Mouse (Mus musculus): ENCODE data around the gene Aldh3a2. TPM values are rescaled to one million over a fixed set of nuclear protein-coding genes. Genes with fewer than 3 reads are reported as not detected.

Gene Aldh3a2
- polyA plus RNA-seq, 1 experiment, result 27.3 TPM

DNA sequence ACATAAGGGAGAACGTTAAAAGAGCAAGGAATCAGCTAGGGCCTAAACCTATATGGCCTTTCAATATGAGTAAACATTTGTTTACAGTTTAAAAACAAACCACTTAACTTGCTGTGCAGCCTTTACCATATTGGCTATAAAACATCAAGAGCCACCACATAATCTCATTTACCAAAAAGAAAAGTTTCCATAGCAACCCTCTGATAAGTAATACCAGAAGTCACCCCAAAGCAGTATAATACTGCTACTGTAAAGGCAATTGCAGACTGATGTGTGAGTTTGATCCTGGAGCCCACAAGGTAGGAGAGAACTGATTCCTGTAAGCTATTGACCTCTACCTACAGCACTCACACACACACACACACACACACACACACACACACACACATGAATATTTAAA lies 7.2 kb upstream of the Aldh3a2 start:
- 80% methylated on average over 1 of the region's 1 CpGs for WGBS
- no peak overlapping the region for H3K4me3 ChIP-seq (ENCODE audit: extremely low read depth, insufficient read depth, insufficient read length)
- no peaks in the 10 kb centered on the region for H3K4me1 ChIP-seq (ENCODE audit: control insufficient read depth, insufficient read depth, insufficient read length)
- H3K36me3 ChIP-seq (ENCODE audit: control insufficient read depth, insufficient read depth, low read length), result no peaks in the 10 kb centered on the region
- TF ChIP-seq POLR2A (IDR thresholded peaks at IDR 0.05; ENCODE audit: low read depth, low read length) (no peak), CTCF (IDR thresholded peaks at IDR 0.05; ENCODE audit: extremely low read depth, insufficient read depth, insufficient read length, insufficient replicate concordance) (no peak)
- H3K27me3 ChIP-seq (ENCODE audit: control insufficient read depth, insufficient read depth, low read length), result no peaks in the 10 kb centered on the region
- H3K27ac ChIP-seq (ENCODE audit: insufficient read depth, low read length), result no peak overlapping the region
- no peak for DNase-seq (ENCODE audit: low read depth in 1 of 2, low spot score in 2 of 2)

DNA sequence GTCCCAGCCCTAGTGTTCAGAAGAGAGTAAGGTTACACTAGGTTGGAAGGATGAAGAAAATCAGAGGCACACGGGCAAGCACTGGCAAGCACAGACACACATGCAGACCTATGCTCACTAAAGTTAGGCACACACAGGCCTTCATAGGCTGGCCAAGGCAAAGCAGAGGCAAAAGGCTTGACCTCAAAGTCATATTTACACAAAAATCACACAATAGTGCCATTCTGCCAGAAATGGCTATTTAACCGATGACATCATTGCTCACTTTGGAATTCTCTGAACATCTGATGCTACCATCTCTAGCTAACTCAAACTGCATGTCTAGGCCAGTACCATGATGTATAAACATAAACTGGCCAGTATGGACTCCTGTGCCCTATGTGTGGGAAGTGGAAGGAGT lies 6.7 kb upstream of the Aldh3a2 start:
- Histone ChIP-seq H3K27me3 (ENCODE audit: control insufficient read depth, insufficient read depth, low read length) (no peaks in the 10 kb centered on the region), H3K4me3 (ENCODE audit: extremely low read depth, insufficient read depth, insufficient read length) (no peak overlapping the region), H3K27ac (ENCODE audit: insufficient read depth, low read length) (no peak overlapping the region), H3K36me3 (ENCODE audit: control insufficient read depth, insufficient read depth, low read length) (no peaks in the 10 kb centered on the region), H3K4me1 (ENCODE audit: control insufficient read depth, insufficient read depth, insufficient read length) (no peaks in the 10 kb centered on the region)
- TF ChIP-seq POLR2A (IDR thresholded peaks at IDR 0.05; ENCODE audit: low read depth, low read length) (no peak), CTCF (IDR thresholded peaks at IDR 0.05; ENCODE audit: extremely low read depth, insufficient read depth, insufficient read length, insufficient replicate concordance) (no peak)
- 90% methylated on average over 2 of the region's 2 CpGs for WGBS
- no peak for DNase-seq (ENCODE audit: low read depth in 1 of 2, low spot score in 2 of 2)

DNA sequence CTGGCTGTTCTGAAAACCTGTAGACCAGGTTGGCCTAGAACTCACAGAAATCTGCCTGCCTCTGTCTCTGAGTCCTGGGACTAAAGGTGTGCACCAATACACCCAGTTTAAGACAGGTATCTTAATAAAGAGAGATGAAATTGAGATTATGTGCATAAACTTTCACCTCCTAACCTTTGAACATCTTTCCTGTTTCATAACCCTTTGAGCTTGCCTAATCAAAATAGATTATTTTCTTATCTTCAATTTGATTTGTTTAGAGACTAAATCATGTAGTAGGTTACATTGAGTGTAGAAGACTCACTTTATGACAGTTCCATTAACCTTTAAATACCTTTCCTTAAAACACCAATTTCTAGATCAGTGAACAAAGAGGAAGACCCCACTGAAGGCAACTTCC lies 4.3 kb upstream of the Aldh3a2 start:
- no peaks in the 10 kb centered on the region for H3K36me3 ChIP-seq (ENCODE audit: control insufficient read depth, insufficient read depth, low read length)
- DNase-seq (ENCODE audit: low read depth in 1 of 2, low spot score in 2 of 2), result no peak
- no peaks in the 10 kb centered on the region for H3K4me1 ChIP-seq (ENCODE audit: control insufficient read depth, insufficient read depth, insufficient read length)

DNA sequence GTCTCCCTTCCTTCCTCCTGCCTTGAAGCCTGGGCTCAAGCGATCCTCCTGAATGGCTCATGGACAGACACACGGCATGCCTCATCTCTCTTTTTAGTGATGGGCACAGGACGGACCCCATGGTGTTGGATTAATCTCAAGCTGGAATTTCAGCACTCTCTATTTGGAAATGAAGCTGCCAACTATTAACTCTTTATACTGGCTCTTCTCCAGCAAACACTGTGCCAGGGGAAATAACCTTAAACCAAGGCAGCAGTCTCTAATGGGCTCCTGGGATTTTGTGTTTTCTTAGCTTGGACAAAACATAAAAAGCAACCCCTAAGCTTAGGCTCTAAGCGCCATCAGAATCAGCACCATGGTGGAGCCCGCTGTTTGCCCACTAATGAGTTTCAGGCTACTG lies 3.1 kb upstream of the Aldh3a2 start:
- TF ChIP-seq POLR2A (IDR thresholded peaks at IDR 0.05; ENCODE audit: low read depth, low read length), result no peak
- WGBS, result 95% methylated on average over 5 of the region's 5 CpGs
- DNase-seq (ENCODE audit: low read depth in 1 of 2, low spot score in 2 of 2), result no peak

More for the DNA sequence above, 4.3 kb upstream of the Aldh3a2 start:
- TF ChIP-seq POLR2A (IDR thresholded peaks at IDR 0.05; ENCODE audit: low read depth, low read length) (no peak), CTCF (IDR thresholded peaks at IDR 0.05; ENCODE audit: extremely low read depth, insufficient read depth, insufficient read length, insufficient replicate concordance) (no peak)
- Histone ChIP-seq H3K27me3 (ENCODE audit: control insufficient read depth, insufficient read depth, low read length) (no peaks in the 10 kb centered on the region), H3K27ac (ENCODE audit: insufficient read depth, low read length) (no peak overlapping the region), H3K4me3 (ENCODE audit: extremely low read depth, insufficient read depth, insufficient read length) (no peak overlapping the region)

DNA sequence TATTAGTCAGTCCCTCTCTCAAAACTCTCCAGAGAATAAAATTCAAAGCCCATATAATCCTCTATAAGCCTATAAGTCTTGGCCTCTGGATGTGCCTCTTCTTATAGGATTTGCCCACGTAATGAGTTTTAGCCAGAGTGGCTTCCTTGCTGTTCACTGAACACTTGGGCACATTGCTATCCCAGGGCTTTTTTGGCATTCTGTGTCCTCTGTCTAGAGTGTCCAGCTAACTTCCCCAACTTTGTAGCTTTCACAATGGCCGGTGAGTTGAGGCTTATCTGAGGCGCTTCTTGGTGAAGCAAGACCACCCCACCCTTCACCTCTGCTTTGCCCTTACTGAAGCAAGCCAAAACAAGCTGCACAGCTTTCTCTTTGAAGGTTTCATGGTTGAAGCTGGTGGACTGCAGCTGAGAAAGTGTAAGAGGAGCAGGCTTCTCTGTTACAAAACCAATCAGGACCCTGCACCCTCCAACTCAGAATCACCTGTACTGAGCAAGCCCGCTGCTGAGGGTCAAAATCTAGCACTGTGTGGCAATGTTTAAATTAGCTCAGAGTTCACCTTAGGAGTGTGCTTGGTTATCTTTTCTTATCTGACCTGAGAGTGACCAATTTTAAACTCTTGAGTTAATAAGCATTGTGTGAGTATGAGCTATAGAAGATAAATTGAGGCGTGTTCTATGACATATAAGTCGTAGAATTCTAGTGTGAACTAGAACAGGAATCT lies 1.5 kb upstream of the Aldh3a2 start:
- no peak for DNase-seq (ENCODE audit: low read depth in 1 of 2, low spot score in 2 of 2)
- Histone ChIP-seq H3K36me3 (ENCODE audit: control insufficient read depth, insufficient read depth, low read length) (peaks cover 8% of the 10 kb centered on the region), H3K4me1 (ENCODE audit: control insufficient read depth, insufficient read depth, insufficient read length) (no peaks in the 10 kb centered on the region), H3K4me3 (ENCODE audit: extremely low read depth, insufficient read depth, insufficient read length) (no peak overlapping the region), H3K27me3 (ENCODE audit: control insufficient read depth, insufficient read depth, low read length) (no peaks in the 10 kb centered on the region), H3K27ac (ENCODE audit: insufficient read depth, low read length) (no peak overlapping the region)
- 87% methylated on average over 6 of the region's 6 CpGs for WGBS
- TF ChIP-seq CTCF (IDR thresholded peaks at IDR 0.05; ENCODE audit: extremely low read depth, insufficient read depth, insufficient read length, insufficient replicate concordance) (no peak), POLR2A (IDR thresholded peaks at IDR 0.05; ENCODE audit: low read depth, low read length) (no peak)

More for the DNA sequence above, 3.1 kb upstream of the Aldh3a2 start:
- no peak overlapping the region for H3K27ac ChIP-seq (ENCODE audit: insufficient read depth, low read length)
- no peaks in the 10 kb centered on the region for H3K27me3 ChIP-seq (ENCODE audit: control insufficient read depth, insufficient read depth, low read length)
- no peaks in the 10 kb centered on the region for H3K36me3 ChIP-seq (ENCODE audit: control insufficient read depth, insufficient read depth, low read length)
- H3K4me3 ChIP-seq (ENCODE audit: extremely low read depth, insufficient read depth, insufficient read length), result no peak overlapping the region
- H3K4me1 ChIP-seq (ENCODE audit: control insufficient read depth, insufficient read depth, insufficient read length), result no peaks in the 10 kb centered on the region

DNA sequence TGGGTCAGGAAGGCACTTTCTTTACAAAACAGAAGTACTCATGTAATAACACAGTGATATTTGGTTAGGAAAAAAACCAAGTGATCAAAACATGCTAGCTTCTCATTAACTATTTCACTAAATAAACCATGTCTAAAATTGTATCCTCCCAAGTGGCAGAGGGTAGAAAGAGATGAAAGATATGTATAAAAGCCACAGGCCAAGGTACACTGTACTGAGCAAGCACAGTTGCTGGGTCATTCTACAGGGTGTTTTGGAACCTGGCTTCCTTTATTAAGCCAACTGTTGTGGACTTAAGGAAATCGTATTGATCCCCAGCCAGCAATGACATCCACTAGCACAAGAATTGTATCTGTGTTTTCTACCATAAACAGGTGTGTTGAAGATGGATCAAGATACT lies 3.4 kb downstream of the Aldh3a2 start:
- TF ChIP-seq POLR2A (IDR thresholded peaks at IDR 0.05; ENCODE audit: low read depth, low read length), result no peak
- TF ChIP-seq CTCF (IDR thresholded peaks at IDR 0.05; ENCODE audit: extremely low read depth, insufficient read depth, insufficient read length, insufficient replicate concordance), result no peak
- WGBS, result 84% methylated on average over 1 of the region's 1 CpGs
- no peak for DNase-seq (ENCODE audit: low read depth in 1 of 2, low spot score in 2 of 2)
- Histone ChIP-seq H3K36me3 (ENCODE audit: control insufficient read depth, insufficient read depth, low read length) (peaks cover 25% of the 10 kb centered on the region), H3K27ac (ENCODE audit: insufficient read depth, low read length) (no peak overlapping the region), H3K4me3 (ENCODE audit: extremely low read depth, insufficient read depth, insufficient read length) (no peak overlapping the region), H3K4me1 (ENCODE audit: control insufficient read depth, insufficient read depth, insufficient read length) (no peaks in the 10 kb centered on the region), H3K27me3 (ENCODE audit: control insufficient read depth, insufficient read depth, low read length) (no peaks in the 10 kb centered on the region)

DNA sequence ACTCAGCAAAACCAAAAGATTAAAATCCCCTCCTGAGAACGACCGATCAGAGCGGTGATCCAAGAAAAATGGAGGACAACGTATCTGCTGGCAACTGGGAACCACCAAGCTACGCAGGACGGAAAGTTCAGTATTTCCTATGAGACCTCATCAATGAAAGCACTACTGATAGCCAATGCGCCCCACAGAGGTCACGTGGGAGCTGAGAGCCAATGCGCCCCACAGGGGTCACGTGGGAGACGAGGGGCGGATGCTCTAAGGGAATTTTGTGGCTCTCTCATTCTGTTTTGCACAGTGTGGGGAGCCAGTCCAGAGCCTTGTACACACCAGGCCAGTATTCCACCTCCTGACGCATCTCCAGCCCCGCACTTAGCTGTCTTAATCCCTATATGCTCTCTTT lies 4.7 kb downstream of the Aldh3a2 start:
- whole genome bisulfite sequencing, result 96% methylated on average over 14 of the region's 14 CpGs
- Histone ChIP-seq H3K27me3 (ENCODE audit: control insufficient read depth, insufficient read depth, low read length) (no peaks in the 10 kb centered on the region), H3K27ac (ENCODE audit: insufficient read depth, low read length) (no peak overlapping the region), H3K36me3 (ENCODE audit: control insufficient read depth, insufficient read depth, low read length) (peaks cover 35% of the 10 kb centered on the region), H3K4me3 (ENCODE audit: extremely low read depth, insufficient read depth, insufficient read length) (no peak overlapping the region), H3K4me1 (ENCODE audit: control insufficient read depth, insufficient read depth, insufficient read length) (no peaks in the 10 kb centered on the region)
- TF ChIP-seq CTCF (IDR thresholded peaks at IDR 0.05; ENCODE audit: extremely low read depth, insufficient read depth, insufficient read length, insufficient replicate concordance) (no peak), POLR2A (IDR thresholded peaks at IDR 0.05; ENCODE audit: low read depth, low read length) (no peak)
- no peak for DNase-seq (ENCODE audit: low read depth in 1 of 2, low spot score in 2 of 2)
